Mouse (Mus musculus): ENCODE data around the gene Smtnl1. TPM values are rescaled to one million over a fixed set of nuclear protein-coding genes. Genes with fewer than 3 reads are reported as not detected.

Smtnl1 gene
- polyA plus RNA-seq, 1 experiment from 2014 or later: 0.08 TPM

DNA sequence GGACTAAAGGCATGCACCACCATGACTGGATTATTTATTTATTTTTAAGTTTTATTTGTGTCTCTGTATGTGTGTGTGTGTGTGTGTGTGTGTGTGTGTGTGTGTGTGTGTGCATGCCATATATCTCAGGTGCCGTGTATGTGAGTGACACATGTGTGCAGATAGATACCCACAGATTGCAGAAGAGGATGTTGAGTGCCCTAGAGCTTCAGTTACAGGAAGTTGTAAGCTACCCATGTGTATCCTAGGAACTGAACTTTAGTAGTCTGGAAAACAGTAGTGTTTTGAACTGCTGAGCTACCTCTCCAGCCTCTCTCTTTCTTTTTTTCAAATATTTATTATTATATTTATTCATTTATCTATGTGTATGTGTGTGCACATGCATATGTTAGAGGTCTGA is 39.1 kb downstream of the Smtnl1 start:
- Histone ChIP-seq H3K9ac (no peak overlapping the region), H3K36me3 (no peaks in the 10 kb centered on the region), H3K27ac (no peak overlapping the region), H3K4me2 (replicated peaks) (no peak overlapping the region), H3K4me1 (replicated peaks) (no peaks in the 10 kb centered on the region), H3K4me3 (replicated peaks) (no peak overlapping the region), H3K27me3 (replicated peaks) (no peaks in the 10 kb centered on the region), H3K9me3 (no peaks in the 10 kb centered on the region)
- ATAC-seq: no peak
- 82% methylated on average over 1 of the region's 1 CpGs for WGBS

DNA sequence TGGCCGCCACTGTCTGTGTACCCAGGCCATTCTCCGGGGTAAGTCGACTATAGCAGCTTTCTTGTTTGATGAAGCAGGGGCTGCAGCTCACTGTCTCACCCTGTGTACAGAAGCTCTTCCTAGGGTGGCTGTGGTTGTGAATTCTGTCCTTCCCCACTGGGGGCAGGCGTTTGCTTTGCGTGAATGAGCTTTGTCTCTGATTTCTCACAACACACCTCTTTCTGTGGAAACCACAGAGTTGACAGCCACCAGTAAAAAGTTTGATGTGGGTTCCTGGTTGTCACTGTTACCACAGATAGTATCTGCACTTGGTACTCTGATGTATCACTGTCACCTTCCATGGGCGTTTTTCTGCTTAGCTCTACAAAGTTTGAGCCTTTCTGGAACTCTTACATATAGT is 43.2 kb downstream of the Smtnl1 start:
- 44% methylated on average over 6 of the region's 6 CpGs for WGBS
- ATAC-seq: no peak
- H3K4me1 ChIP-seq (replicated peaks): peaks cover 6% of the 10 kb centered on the region; the same call in 1 of the 2 replicates

GRCm38 (mm10) chr2:84777706-84778105 is 44.7 kb downstream of the Smtnl1 start:
- no peak overlapping the region for H3K4me3 ChIP-seq (replicated peaks)
- H3K9me3 ChIP-seq: no peaks in the 10 kb centered on the region
- ATAC-seq: no peak
- H3K4me2 ChIP-seq (replicated peaks): no peak overlapping the region
- 51% methylated on average over 3 of the region's 3 CpGs for WGBS
- no peak overlapping the region for H3K27ac ChIP-seq
- no peak overlapping the region for H3K9ac ChIP-seq
- H3K36me3 ChIP-seq: no peaks in the 10 kb centered on the region
- peaks cover 8% of the 10 kb centered on the region; the same call in 1 of the 2 replicates for H3K4me1 ChIP-seq (replicated peaks)
- no peaks in the 10 kb centered on the region for H3K27me3 ChIP-seq (replicated peaks)

More for the DNA sequence above, 43.2 kb downstream of the Smtnl1 start:
- no peak overlapping the region for H3K4me2 ChIP-seq (replicated peaks)
- H3K27me3 ChIP-seq (replicated peaks): no peaks in the 10 kb centered on the region
- no peak overlapping the region for H3K9ac ChIP-seq
- no peaks in the 10 kb centered on the region for H3K9me3 ChIP-seq
- H3K36me3 ChIP-seq: no peaks in the 10 kb centered on the region
- no peak overlapping the region for H3K27ac ChIP-seq
- H3K4me3 ChIP-seq (replicated peaks): no peak overlapping the region

- Histone ChIP-seq H3K36me3 (no peaks in the 10 kb centered on the region), H3K4me1 (replicated peaks) (peaks cover 8% of the 10 kb centered on the region; the same call in 1 of the 2 replicates), H3K27me3 (replicated peaks) (no peaks in the 10 kb centered on the region), H3K9ac (no peak overlapping the region), H3K9me3 (no peaks in the 10 kb centered on the region), H3K4me3 (replicated peaks) (no peak overlapping the region), H3K4me2 (replicated peaks) (no peak overlapping the region), H3K27ac (peak overlapping the region; percentile 67)
- no peak for ATAC-seq
- WGBS: 74% methylated on average over 6 of the region's 6 CpGs
These were observed 46.8 kb downstream of the Smtnl1 start for GRCm38 (mm10) chr2:84775665-84776064.

GRCm38 (mm10) chr2:84775241-84775640 is 47.2 kb downstream of the Smtnl1 start, which contains the start of gene Serping1:
TSS of gene Serping1 (minus strand) at chr2:84775444.
- H3K9ac ChIP-seq: peak within 1 kb of the TSS; percentile 31
- peaks cover 8% of the 10 kb centered on the region; the same call in 1 of the 2 replicates for H3K4me1 ChIP-seq (replicated peaks)
- peak within 1 kb of the TSS; percentile 26 for H3K4me3 ChIP-seq (replicated peaks)
- peak within 1 kb of the TSS; percentile 58 for H3K4me2 ChIP-seq (replicated peaks)
- WGBS: 49% methylated on average over 9 of the region's 9 CpGs
- H3K36me3 ChIP-seq: no peaks in the 10 kb centered on the region
- no peaks in the 10 kb centered on the region for H3K27me3 ChIP-seq (replicated peaks)
- peak within 1 kb of the TSS; percentile 67 for H3K27ac ChIP-seq
- H3K9me3 ChIP-seq: no peaks in the 10 kb centered on the region
- ATAC-seq: peak; percentile 37

- H3K4me3 ChIP-seq (replicated peaks): peak overlapping the region; percentile 26
- ATAC-seq: peak; percentile 95
- H3K4me1 ChIP-seq (replicated peaks): peaks cover 8% of the 10 kb centered on the region; the same call in 1 of the 2 replicates
- H3K4me2 ChIP-seq (replicated peaks): peak overlapping the region; percentile 58
- 5% methylated on average over 15 of the region's 15 CpGs for WGBS
- no peaks in the 10 kb centered on the region for H3K9me3 ChIP-seq
- H3K36me3 ChIP-seq: no peaks in the 10 kb centered on the region
- no peaks in the 10 kb centered on the region for H3K27me3 ChIP-seq (replicated peaks)
- H3K27ac ChIP-seq: peak overlapping the region; percentile 65
- H3K9ac ChIP-seq: peak overlapping the region; percentile 31
These were observed 47.7 kb downstream of the Smtnl1 start for GRCm38 (mm10) chr2:84774751-84775150.

DNA sequence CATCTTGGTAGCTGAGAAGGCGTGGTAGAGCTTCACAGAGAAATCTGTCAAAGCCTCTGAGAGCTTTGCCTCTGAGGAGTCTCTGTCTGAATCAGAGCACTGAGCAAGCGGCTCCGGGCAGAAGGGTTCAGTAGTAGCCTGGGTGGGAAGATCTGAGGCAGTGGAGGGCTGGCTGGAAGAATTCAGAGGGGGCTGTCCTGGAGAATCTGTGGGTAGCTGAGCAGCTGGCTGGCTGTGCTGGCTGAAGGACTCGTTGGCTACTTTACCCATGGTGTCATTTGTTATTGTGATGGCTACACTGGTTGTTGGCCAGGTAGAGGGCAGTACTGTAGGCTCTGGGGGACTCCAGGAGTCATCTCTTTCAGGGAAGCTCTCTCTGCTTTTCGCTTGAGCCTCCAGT is 49.3 kb downstream of the Smtnl1 start:
- Histone ChIP-seq H3K4me3 (replicated peaks) (no peak overlapping the region), H3K36me3 (no peaks in the 10 kb centered on the region), H3K9me3 (no peaks in the 10 kb centered on the region), H3K4me1 (replicated peaks) (peaks cover 8% of the 10 kb centered on the region; the same call in 1 of the 2 replicates), H3K9ac (no peak overlapping the region), H3K4me2 (replicated peaks) (no peak overlapping the region), H3K27ac (no peak overlapping the region), H3K27me3 (replicated peaks) (no peaks in the 10 kb centered on the region)
- WGBS: 76% methylated on average over 5 of the region's 5 CpGs
- ATAC-seq: no peak

- Histone ChIP-seq H3K36me3 (no peaks in the 10 kb centered on the region), H3K9ac (no peak overlapping the region), H3K9me3 (no peaks in the 10 kb centered on the region), H3K27ac (no peak overlapping the region), H3K4me2 (replicated peaks) (no peak overlapping the region), H3K4me1 (replicated peaks) (peaks cover 8% of the 10 kb centered on the region; the same call in 1 of the 2 replicates), H3K27me3 (replicated peaks) (no peaks in the 10 kb centered on the region), H3K4me3 (replicated peaks) (no peak overlapping the region)
- ATAC-seq: no peak
- 87% methylated on average over 4 of the region's 4 CpGs for WGBS
These were observed 50.0 kb downstream of the Smtnl1 start for GRCm38 (mm10) chr2:84772454-84772853.

DNA sequence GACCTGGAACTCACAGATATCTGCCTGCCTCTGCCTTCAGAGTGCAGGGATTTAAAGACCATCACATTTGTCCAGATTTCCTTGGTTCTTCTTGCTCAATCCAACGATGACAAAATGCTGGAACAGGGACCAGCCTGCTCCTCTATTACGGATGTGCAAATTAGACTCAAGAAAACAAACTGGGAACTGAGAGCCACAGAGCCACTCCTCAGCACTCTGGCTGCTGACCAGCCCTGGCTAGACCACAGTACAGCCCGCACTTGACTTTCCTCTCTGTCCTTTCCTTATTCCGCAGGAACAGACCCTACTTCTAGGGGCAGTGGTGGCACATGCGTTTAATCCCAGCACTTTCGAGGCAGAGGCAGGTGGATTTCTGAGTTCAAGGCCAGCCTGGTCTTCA is 52.0 kb downstream of the Smtnl1 start:
- Histone ChIP-seq H3K4me2 (replicated peaks) (no peak overlapping the region), H3K9me3 (no peaks in the 10 kb centered on the region), H3K9ac (no peak overlapping the region), H3K4me1 (replicated peaks) (peaks cover 8% of the 10 kb centered on the region; the same call in 1 of the 2 replicates), H3K36me3 (no peaks in the 10 kb centered on the region), H3K27ac (no peak overlapping the region), H3K4me3 (replicated peaks) (no peak overlapping the region), H3K27me3 (replicated peaks) (no peaks in the 10 kb centered on the region)
- ATAC-seq: no peak
- WGBS: 75% methylated on average over 6 of the region's 6 CpGs

- no peak for ATAC-seq
- Histone ChIP-seq H3K4me2 (replicated peaks) (no peak overlapping the region), H3K4me3 (replicated peaks) (no peak overlapping the region), H3K27ac (no peak overlapping the region), H3K27me3 (replicated peaks) (no peaks in the 10 kb centered on the region), H3K4me1 (replicated peaks) (no peaks in the 10 kb centered on the region), H3K9ac (no peak overlapping the region), H3K36me3 (no peaks in the 10 kb centered on the region), H3K9me3 (no peaks in the 10 kb centered on the region)
- 61% methylated on average over 1 of the region's 1 CpGs for WGBS
These were observed 59.6 kb downstream of the Smtnl1 start for GRCm38 (mm10) chr2:84762818-84763217.

DNA sequence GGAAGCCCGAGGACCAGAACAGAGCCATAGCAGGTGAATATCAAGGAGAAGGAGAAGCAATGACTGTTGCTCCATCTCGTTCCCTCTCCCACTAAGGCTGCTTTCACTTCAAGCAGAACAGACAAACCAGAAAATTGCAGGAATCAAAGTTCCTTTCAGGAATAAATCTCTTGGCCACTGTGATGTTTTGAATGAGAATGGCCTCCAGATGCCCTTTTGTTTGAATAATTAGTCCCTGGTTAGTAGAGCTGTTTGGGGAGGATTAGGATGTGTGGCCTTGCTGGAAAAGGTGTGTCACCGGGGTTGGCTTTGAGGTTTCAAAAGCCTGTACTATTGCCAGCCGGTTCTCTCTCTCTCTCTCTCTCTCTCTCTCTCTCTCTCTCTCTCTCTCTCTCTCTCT is 60.2 kb downstream of the Smtnl1 start:
- H3K4me3 ChIP-seq (replicated peaks): no peak overlapping the region
- ATAC-seq: no peak
- WGBS: 66% methylated on average over 4 of the region's 4 CpGs

DNA sequence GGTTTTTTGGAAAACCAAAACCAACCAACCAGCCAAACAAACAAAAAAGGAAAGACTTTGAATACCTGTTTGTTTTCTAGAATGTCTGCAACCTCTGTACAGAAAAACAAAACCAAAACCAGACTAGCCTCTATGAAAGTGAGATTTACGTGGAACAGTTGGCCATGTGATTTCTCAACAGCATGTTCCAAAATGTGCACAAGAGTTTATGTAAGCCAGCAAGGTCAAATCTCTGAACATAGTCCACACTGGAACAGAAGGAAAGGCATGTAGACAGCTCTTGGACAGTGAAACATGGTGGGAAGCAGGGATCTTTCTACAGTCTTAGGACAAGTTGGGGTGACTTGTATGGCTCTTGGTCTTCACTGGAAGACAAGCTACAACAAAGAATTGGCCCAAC is 60.6 kb downstream of the Smtnl1 start:
- no peaks in the 10 kb centered on the region for H3K36me3 ChIP-seq
- H3K27me3 ChIP-seq (replicated peaks): no peaks in the 10 kb centered on the region
- H3K4me3 ChIP-seq (replicated peaks): no peak overlapping the region
- H3K4me2 ChIP-seq (replicated peaks): no peak overlapping the region
- H3K27ac ChIP-seq: no peak overlapping the region
- no peak for ATAC-seq
- H3K4me1 ChIP-seq (replicated peaks): no peaks in the 10 kb centered on the region
- WGBS: 79% methylated on average over 1 of the region's 1 CpGs
- no peak overlapping the region for H3K9ac ChIP-seq
- no peaks in the 10 kb centered on the region for H3K9me3 ChIP-seq

More for the DNA sequence above, 60.2 kb downstream of the Smtnl1 start:
- Histone ChIP-seq H3K9me3 (no peaks in the 10 kb centered on the region), H3K27ac (no peak overlapping the region), H3K9ac (no peak overlapping the region), H3K4me2 (replicated peaks) (no peak overlapping the region), H3K36me3 (no peaks in the 10 kb centered on the region), H3K4me1 (replicated peaks) (no peaks in the 10 kb centered on the region), H3K27me3 (replicated peaks) (no peaks in the 10 kb centered on the region)

- Histone ChIP-seq H3K9me3 (no peaks in the 10 kb centered on the region), H3K4me1 (replicated peaks) (no peaks in the 10 kb centered on the region), H3K27me3 (replicated peaks) (no peaks in the 10 kb centered on the region), H3K36me3 (no peaks in the 10 kb centered on the region), H3K4me3 (replicated peaks) (no peak overlapping the region), H3K27ac (no peak overlapping the region), H3K9ac (no peak overlapping the region), H3K4me2 (replicated peaks) (no peak overlapping the region)
- WGBS: 79% methylated on average over 3 of the region's 3 CpGs
- no peak for ATAC-seq
These were observed 61.1 kb downstream of the Smtnl1 start for GRCm38 (mm10) chr2:84761309-84761708.
